Mouse (Mus musculus) thymus, postnatal 36 days (tissue): Measurements from ENCODE around the gene Sun2.

Experiments
- DNase-seq, 2 experiments: peaks; one replicate each; pipeline ENCODE4 v3.0.0; 2022; ENCODE audit warnings: mixed read lengths in 2 of 2

Sun2 gene

DNA sequence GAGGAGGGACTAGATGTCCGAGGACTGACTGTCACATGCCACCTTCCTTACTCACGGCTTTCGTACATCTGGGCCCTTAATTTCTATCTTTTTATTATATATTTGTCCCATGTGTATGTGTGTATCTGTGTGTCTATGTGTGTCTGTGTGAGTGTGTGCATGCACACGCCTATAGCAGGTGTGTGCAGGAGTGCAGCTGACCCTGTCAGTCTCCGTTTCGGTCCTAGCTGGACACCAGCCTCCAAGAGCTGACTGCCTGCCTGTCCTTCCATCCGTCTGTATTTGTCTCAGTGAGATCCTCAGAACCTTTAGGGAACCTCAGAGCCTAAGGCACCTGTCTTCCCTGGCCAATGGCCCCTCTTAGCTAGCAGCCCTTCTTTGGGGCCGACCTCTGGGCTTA is 22.1 kb downstream of the Sun2 start:
- no peak for DNase-seq

DNA sequence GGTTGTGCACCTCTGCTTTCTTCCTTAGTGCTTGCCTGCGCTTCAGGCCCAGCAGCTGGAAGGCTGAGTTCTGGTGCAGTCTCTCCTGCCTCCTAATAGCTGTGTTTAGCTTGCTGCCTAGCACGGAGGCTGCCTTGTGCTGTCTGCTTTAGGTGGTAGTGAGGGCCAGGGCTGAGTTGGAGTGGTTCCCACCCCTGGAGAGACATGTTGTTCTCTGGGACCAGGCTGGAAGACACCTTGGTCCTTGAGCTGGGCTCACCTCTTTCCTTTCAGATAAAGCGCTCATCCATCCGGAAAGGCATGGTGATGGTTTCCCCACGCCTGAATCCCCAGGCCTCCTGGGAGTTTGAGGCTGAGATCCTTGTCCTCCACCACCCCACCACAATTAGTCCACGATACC is 25.6 kb downstream of the Sun2 start:
- no peak for DNase-seq

DNA sequence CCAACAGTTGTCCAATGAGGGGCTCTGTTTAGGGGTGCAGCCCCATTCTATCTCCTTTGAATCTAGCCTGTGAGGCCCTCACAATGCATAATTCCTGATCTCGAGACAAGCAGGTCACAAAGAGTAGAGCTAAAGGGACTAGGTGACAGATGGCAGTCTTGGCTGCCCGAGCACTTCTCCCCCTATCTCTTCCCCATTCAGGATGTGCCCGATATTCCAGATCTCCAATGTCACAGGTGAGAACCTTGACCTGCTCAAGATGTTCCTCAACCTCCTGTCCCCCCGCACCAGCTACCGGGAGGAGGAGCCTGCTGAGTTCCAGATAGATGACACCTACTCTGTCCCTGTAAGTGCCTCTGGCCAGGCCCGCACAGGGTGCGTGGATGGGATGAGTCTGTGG is 26.7 kb downstream of the Sun2 start:
- DNase-seq: no peak

DNA sequence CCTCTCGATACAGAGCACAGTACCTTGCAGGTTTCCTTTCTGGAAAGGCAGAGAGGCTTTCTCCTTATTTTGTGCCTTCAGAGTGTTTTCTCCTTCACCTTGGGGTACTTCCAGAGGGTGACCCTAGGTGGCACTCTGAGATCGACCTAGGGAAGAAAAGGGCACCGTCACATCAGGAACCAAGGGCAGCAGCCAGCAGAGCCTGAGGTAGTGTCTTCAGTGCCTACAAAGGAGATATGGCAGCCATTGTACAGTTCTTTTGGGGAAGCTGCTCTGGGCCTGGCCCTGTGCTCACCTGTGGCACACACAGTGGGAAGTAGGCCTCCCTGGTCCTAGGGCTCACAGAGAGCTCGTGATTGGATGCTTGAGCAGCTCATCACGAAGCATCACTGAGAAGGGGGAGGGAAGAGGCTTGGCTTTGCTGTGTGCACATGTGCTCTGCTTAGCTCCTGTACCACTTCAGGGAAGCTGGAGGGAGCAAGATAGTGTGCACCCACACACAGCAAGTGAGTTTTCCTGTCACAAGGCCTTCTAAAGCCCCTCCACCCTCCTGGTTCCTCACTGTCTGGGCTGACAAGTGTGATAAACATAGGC is 34.0 kb downstream of the Sun2 start:
- no peak for DNase-seq

DNA sequence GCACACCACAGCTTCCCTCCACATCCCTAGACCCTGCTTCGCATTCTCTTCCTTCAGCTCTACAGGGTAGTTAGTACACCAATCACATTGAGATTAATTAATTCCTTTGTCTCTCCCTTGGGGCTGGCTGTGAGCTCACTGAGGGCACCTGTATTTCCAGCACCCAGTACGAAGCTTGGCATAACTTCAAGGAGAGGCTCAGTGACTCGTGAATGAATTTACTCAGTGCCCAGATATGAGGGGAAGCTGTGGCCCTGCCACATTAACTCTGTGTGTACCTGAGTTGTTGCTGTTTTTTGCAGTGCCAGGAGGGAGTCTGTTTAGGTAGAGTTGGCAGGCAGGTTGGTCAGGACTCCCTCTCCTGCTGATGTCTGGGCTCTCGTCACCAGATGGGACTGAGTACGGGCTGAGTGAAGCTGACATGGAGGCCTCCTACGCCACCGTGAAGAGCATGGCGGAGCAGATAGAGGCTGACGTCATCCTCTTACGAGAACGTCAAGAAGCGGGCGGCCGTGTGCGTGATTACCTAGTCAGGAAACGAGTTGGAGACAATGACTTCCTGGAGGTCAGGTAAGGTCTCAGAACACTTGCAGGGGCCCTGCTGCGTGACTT is 35.6 kb downstream of the Sun2 start:
- no peak for DNase-seq

DNA sequence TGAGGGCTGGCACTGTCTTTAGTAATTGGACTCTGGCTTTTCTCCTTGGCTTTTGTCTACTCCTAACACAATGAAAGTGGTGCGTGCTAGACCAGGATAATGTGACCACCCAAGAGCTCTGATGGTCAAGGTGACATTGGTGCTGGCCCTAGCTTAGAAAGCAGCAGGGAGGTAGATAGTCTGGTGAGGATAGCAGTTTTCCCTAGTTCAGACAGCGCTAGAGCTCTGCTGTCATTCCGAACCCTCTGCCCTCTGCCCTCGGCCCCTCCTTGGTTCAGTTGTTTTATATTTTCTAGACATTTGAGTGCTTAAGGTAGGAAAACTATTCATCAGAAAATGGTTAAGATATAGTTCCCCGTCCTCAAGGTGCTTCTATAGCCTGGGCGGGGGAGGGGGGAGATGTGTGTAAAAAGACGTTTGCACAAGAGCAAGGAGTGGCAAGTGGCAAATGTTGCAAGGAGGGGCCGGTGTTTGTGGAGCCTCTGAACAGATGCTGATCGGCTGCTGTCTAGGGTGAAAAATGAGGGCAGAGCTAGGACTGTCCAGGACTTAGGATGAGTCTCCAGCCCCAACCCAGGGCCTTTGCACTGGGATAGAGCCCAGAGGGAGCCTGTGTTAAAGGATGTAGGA is 44.7 kb downstream of the Sun2 start:
- no peak for DNase-seq

- DNase-seq: no peak
Observed at GRCm38 (mm10) chr15:79697011-79697410, 45.3 kb downstream of the Sun2 start.

GRCm38 (mm10) chr15:79696508-79696907 is 45.8 kb downstream of the Sun2 start:
- no peak for DNase-seq

DNA sequence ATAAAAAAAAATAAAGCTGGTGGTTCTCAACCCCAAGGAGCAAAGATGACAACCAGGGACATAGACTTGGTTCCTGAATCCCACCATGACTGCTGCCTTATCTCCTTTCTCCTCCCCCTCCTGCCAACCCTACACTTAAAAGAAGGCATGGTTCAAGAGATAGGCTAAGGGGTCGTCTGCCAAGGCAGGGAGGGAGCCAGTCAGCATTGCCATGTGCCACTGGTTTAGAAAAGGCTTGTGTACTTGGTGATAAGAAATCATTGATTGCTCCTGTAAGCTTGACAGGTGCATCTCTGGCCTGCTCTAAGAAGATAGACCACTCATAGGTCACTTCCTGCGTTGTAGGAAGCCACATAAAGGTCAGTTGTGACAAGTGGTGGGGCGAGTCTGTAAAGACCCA is 46.8 kb downstream of the Sun2 start:
- DNase-seq: no peak

DNA sequence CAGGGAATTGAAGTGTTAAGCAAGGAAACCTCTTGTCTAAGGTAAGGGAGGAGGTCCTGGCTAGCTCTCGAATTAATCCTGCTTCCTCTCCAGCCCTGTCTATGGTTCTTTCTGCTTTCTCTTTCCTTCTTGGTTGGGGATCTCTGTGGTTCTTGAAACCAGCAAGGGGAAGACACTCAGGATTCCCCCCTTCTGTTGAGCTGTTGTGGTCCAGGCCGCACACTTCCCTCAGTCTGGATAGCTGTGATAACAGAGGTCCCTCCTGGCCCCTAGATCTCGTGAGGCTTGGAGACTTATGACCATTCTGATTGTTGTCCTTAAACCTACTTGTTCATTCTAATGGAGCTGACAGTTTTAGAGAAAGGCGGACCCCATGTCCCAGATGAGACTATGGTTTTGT is 47.8 kb downstream of the Sun2 start:
- no peak for DNase-seq

- peak; percentile 67 to 68 for DNase-seq
Observed at GRCm38 (mm10) chr15:79693740-79694139, 48.6 kb downstream of the Sun2 start.

- no peak for DNase-seq
Observed at GRCm38 (mm10) chr15:79692334-79692733, 50.0 kb downstream of the Sun2 start.

DNA sequence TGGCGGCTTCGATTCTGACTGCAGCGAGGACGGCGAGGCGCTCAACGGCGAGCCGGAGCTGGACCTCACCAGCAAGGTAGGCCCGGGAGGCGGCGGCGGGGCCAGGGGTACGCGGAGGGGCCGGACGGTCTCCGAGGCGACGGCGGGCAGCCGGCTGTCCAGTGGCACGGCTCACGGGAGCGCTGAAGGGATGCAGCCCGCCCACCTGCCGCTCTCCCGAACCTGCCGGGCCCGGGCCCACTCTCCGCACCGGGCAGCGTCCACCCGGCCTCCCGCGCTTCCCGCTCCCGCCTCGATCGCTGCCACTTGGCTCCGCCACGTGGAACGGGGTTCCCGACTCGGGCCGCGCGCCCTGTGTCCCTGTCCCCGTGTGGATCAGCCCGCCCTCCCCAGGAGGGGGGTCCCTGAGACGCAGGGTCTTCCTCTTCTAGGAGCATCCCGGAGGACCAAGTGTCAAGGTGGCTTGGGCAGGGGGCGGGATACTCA is 51.3 kb downstream of the Sun2 start:
- peak in 1 of 2 experiments; percentile 66 for DNase-seq

DNA sequence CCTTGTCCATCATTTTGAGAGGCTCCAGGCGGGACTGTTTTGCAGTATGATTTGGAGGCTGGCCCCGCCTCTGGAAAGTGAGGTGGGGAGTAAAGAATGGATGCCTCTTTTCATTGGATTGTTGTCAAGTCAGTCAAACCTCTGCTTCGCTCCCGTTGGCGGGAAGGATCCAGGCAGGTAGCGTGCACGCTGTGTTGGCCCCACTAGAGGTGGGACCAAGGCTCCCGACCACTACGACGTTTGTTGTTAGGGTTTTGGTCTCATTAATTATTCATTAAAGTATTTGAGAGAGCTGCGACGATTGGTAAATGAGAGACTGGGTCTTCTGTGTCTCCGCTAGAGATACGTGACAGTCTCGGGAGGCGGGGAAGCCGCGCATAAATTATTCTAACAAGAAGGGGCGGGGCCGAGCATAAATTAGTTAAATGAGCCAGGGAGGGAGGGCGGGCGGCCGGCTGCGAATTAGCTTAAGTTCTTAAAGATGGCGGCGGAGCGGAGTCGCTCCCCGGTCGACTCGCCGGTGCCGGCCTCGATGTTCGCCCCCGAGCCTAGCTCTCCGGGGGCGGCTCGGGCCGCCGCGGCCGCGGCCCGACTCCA is 51.8 kb downstream of the Sun2 start, which contains the start of gene Gtpbp1:
Gtpbp1 (plus strand) TSS at position 420 of the 597 bp plus-strand sequence.
- DNase-seq: peak; percentile 88 to 94

GRCm38 (mm10) chr15:79689662-79690425 is 52.5 kb downstream of the Sun2 start:
- no peak for DNase-seq

DNA sequence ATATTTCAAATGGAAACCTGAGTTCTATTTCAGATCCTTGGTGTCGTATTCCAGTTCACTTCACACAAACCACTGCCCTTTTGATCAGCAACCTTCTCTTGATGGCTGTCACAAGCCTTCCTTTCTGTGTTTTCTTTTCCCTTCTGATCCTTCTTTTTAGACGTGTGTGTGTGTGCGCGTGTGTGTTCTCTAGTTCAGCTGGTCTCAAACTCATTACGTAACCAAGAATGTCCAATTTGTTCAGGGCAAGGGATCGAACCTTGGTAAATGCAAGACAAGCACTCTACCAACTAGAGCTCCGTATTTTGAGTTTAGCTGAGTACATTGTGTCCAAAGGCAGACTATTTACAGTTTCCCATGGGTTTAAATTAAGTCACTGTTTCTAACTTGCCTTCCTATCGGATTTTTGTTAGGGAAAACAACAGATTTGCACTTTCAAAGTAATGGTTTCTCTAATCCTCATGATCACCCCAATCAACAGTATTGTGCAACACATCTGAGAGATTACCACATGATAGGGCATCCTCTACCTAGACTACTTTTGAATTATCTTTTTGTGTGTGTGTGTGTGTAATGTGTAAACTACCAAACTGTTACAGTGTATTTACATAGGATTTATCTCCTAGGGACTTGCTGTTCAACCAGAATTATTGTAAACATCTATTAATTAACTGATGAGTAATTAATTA is 53.9 kb downstream of the Sun2 start:
- no peak for DNase-seq

- DNase-seq: peak; percentile 97 to 98
Observed at GRCm38 (mm10) chr15:79687646-79688267, 54.6 kb downstream of the Sun2 start, which contains the start of gene Josd1. Josd1 (minus strand) TSS chr15:79687919.

DNA sequence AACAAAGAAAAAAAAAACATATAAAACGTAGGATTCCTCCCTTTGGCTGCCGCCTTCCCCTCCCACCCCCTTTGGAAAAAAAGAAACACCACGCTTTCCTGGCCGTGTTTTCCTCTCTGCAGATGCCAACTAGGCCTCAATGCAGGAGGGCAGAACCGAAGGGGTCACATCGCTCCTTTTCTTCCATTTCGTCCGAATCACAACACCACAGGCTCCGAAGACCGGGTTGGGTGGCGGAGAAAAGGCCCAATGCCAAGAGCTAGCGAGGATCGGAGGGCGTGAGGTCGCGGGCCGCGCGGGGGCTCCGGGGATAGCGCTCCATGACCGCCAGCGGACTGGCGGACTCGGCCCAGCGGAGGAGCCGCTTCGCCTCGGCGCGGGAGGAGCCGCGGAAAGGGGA is 55.2 kb downstream of the Sun2 start:
- no peak for DNase-seq

GRCm38 (mm10) chr15:79686046-79686869 is 56.1 kb downstream of the Sun2 start:
- no peak for DNase-seq

DNA sequence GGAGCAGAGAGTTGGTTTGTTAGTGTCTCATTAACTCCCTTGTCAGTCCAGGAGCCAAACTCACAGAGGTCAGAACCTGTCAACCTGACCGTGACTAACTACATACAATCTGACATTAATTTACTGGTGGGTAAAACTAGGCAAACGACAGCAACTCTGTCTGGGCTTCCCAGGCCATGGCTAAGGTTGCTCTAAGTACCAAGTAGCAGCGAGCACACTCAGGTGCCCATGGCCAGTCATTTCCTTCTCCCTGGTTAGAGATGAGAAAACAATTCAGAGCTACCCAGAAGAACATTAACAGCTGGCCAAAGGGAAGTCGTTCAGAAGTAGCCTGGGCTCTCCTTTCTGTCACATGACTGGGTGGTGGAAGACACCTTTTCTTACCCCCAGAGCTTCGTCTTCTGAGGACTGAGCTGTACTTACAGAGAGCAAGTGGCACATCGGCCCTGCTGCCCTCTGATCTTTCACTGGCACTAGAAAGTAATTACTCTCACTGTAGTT is 57.1 kb downstream of the Sun2 start:
- no peak for DNase-seq

GRCm38 (mm10) chr15:79684616-79685015 is 57.7 kb downstream of the Sun2 start:
- no peak for DNase-seq
